Mouse (Mus musculus): ENCODE results near the gene Adamts12.

- TF ChIP-seq CTCF (IDR thresholded peaks at IDR 0.05; ENCODE audit: low read depth) (no peak), EP300 (IDR thresholded peaks at IDR 0.05; ENCODE audit: low read depth) (no peak)
Measured at GRCm38 (mm10) chr15:11392903-11393302, 328.3 kb downstream of the Adamts12 start.

All from liver, postnatal 0 days (tissue).